Mouse (Mus musculus): Measurements from ENCODE around the gene Gm28308. TPM values are rescaled to one million over a fixed set of nuclear protein-coding genes. Genes with fewer than 3 reads are reported as not detected.

Gm28308 gene
- polyA plus RNA-seq, 1 experiment from 2014 or later: not detected

- peak overlapping the region; percentile 97 for H3K27ac ChIP-seq
- whole genome bisulfite sequencing: under 1% methylated on average over 22 of the region's 22 CpGs
- no peaks in the 10 kb centered on the region for H3K9me3 ChIP-seq
- H3K9ac ChIP-seq: peak overlapping the region; percentile 95
- peaks cover 70% of the 10 kb centered on the region for H3K4me1 ChIP-seq
- no peaks in the 10 kb centered on the region for H3K36me3 ChIP-seq
- ATAC-seq (ENCODE audit: low FRiP score, low read depth): no peak
- H3K4me3 ChIP-seq: peak overlapping the region; percentile 78
- peak overlapping the region; percentile 90 for H3K4me2 ChIP-seq (replicated peaks)
- peaks cover 31% of the 10 kb centered on the region for H3K27me3 ChIP-seq
Measured at GRCm38 (mm10) chr6:52212556-52213118, 502 bp downstream of the Gm28308 start.

DNA sequence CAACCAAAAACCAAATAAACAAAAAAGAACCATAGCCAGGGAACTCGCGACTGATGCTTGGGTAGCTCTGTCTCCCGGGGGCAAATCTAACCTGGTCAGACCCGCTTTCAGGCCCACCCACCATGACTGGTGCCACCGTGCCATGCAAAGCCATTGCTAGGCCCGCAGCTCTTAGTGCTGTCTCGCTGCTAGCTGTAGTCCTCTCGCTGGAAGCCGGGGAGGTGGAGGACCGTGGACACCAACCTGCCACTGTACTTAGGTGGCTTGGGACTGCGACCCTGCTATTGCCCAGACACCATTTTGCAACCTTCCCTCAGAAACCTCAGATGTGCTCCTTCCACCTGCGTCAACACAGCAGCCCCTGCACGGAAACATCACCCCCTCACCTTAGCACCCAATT, 1.2 kb downstream of the Gm28308 start:
- ATAC-seq (ENCODE audit: low FRiP score, low read depth): no peak
- no peaks in the 10 kb centered on the region for H3K9me3 ChIP-seq
- peak overlapping the region; percentile 78 for H3K4me3 ChIP-seq
- H3K36me3 ChIP-seq: no peaks in the 10 kb centered on the region
- peaks cover 74% of the 10 kb centered on the region for H3K4me1 ChIP-seq
- H3K27me3 ChIP-seq: peaks cover 37% of the 10 kb centered on the region
- under 1% methylated on average over 13 of the region's 13 CpGs for WGBS
- H3K9ac ChIP-seq: peak overlapping the region; percentile 95
- peak overlapping the region; percentile 97 for H3K27ac ChIP-seq
- H3K4me2 ChIP-seq (replicated peaks): peak overlapping the region; percentile 90

DNA sequence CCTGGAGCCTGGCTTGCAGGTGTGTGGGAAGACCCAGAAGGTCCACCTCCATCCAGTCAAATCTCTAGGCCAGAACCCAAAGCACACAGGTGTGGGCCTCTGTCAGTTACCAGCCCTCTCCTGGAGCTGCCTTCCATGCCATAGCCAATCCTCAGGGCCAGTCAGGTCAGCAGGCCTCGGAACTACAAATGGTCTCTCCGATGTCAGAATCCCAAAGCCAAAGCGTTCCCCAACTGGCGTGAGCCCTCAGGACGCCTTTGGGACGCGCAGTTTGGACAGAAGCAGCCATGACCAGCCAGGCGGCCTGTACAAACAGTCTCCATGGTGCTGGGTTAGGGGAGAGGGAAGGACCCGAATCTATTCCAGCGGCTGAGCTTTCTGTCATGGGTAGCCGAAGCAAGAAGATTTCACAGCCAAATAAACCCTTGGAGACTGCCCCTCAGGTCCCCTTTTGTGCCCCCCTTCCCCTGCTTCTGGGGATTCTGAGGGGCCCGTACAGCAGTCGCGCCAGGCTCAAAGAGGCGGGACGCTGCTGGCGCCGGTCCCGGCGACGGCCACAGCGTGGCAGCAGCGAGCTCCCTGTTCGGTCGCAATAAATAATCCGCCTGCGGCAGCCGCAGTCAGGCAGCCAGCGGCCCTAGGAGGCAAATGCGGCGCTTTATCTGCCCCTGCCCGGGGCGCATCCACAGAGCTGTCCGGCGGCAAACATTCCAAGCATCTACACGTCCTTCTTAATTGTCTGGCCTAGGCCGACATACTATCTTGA, 1.8 kb downstream of the Gm28308 start:
- Histone ChIP-seq H3K4me2 (replicated peaks) (peak overlapping the region; percentile 90), H3K9me3 (no peaks in the 10 kb centered on the region), H3K9ac (peak overlapping the region; percentile 95), H3K4me3 (peak overlapping the region; percentile 78), H3K4me1 (peaks cover 79% of the 10 kb centered on the region), H3K27me3 (peaks cover 39% of the 10 kb centered on the region), H3K27ac (peak overlapping the region; percentile 97), H3K36me3 (0 out of 2 replicates have a peak, but pooled peaks cover under 1% of the 10 kb centered on the region)
- peak; percentile 56 for ATAC-seq (ENCODE audit: low FRiP score, low read depth)
- 1% methylated on average over 37 of the region's 37 CpGs for WGBS

GRCm38 (mm10) chr6:52209685-52210046, 3.5 kb downstream of the Gm28308 start:
- WGBS: 16% methylated on average over 12 of the region's 12 CpGs
- Histone ChIP-seq H3K4me1 (peaks cover 80% of the 10 kb centered on the region), H3K9ac (peak overlapping the region; percentile 63)

GRCm38 (mm10) chr6:52208868-52209684, 4.1 kb downstream of the Gm28308 start:
- Histone ChIP-seq H3K4me3 (peak overlapping the region; percentile 78), H3K9ac (peak overlapping the region; percentile 63), H3K4me1 (peaks cover 81% of the 10 kb centered on the region), H3K27me3 (peaks cover 35% of the 10 kb centered on the region), H3K27ac (peak overlapping the region; percentile 6; the same call in 1 of the 2 replicates), H3K36me3 (peaks cover 15% of the 10 kb centered on the region), H3K9me3 (no peaks in the 10 kb centered on the region), H3K4me2 (replicated peaks) (peak overlapping the region; percentile 90)
- 7% methylated on average over 18 of the region's 18 CpGs for WGBS
- no peak for ATAC-seq (ENCODE audit: low FRiP score, low read depth)

More at GRCm38 (mm10) chr6:52209685-52210046, 3.5 kb downstream of the Gm28308 start:
- H3K4me3 ChIP-seq: peak overlapping the region; percentile 78
- H3K27ac ChIP-seq: peak overlapping the region; percentile 6; the same call in 1 of the 2 replicates
- ATAC-seq (ENCODE audit: low FRiP score, low read depth): no peak
- H3K9me3 ChIP-seq: no peaks in the 10 kb centered on the region
- peaks cover 41% of the 10 kb centered on the region for H3K27me3 ChIP-seq
- H3K36me3 ChIP-seq: peaks cover 13% of the 10 kb centered on the region
- H3K4me2 ChIP-seq (replicated peaks): peak overlapping the region; percentile 90

DNA sequence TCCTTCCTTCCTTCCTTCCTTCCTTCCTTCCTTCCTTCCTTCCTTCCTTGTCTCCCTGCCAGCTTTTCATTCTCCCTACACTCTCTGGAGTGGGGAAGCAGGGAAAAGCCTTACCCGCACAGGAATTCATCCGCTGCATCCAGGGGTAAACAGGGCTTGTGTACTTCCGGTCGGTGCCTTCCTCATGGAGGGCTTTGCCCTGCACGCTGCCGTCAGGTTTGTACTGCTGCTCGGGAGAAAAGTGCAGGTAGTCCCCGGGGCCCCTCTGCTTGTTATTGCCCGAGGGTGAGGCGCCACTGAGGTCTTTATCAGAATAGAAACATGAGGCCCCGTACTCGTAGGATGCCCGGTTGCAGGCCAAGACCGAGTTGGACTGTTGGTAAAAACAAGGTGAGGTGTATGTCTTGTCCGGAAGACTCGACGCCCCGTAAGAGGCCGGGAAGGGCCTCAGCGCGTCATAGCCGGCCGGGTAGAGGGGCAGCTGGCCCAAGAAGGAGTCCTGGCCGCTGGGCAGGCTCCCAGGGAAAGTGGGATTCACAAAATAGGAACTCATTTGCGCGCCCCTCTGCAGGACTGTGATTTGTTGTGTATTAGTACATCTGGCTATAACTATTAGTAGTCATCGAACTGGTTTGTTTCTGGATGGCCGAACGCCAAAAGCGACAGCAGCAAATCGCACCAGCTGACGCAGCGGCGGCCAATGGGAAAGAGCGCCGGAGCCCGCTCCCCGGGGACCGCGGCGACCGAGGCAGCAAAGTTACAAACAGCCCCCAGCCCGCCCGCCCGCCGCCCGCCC, 4.9 kb downstream of the Gm28308 start, which contains the start of gene Hoxa6:
TSS of gene Hoxa6 (minus strand) at position 651 of the 796 bp plus-strand sequence.
- peaks cover 39% of the 10 kb centered on the region for H3K27me3 ChIP-seq
- H3K27ac ChIP-seq: peak within 1 kb of the TSS; percentile 22; the same call in 1 of the 2 replicates
- H3K4me2 ChIP-seq (replicated peaks): peak within 1 kb of the TSS; percentile 90
- H3K4me1 ChIP-seq: peaks cover 83% of the 10 kb centered on the region
- peak within 1 kb of the TSS; percentile 63 for H3K9ac ChIP-seq
- 3% methylated on average over 47 of the region's 47 CpGs for WGBS
- no peaks in the 10 kb centered on the region for H3K9me3 ChIP-seq
- peaks cover 23% of the 10 kb centered on the region for H3K36me3 ChIP-seq
- no peak for ATAC-seq (ENCODE audit: low FRiP score, low read depth)
- peak within 1 kb of the TSS; percentile 78 for H3K4me3 ChIP-seq

DNA sequence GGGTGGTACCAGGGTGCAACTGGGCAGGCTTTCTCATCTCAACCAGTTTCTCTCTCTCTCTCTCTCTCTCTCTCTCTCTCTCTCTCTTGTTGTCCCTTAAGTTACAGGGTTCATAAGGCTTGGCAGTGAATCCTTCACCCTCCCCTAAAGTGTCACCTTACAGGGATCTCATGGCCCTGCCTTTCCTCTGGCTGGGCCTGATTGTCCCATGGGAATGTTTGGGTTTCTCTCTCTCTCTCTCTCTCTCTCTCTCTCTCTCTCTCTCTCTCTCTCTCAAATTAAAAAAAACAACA, 5.5 kb downstream of the Gm28308 start:
- peaks cover 24% of the 10 kb centered on the region for H3K36me3 ChIP-seq
- no peak overlapping the region; the same call in 1 of the 2 replicates for H3K9ac ChIP-seq
- no peak overlapping the region for H3K27ac ChIP-seq
- H3K4me3 ChIP-seq: 0 out of 2 replicates have a peak overlapping the region, but pooled peaks have one; percentile 9
- peaks cover 42% of the 10 kb centered on the region for H3K27me3 ChIP-seq
- no peak for ATAC-seq (ENCODE audit: low FRiP score, low read depth)
- no peaks in the 10 kb centered on the region for H3K9me3 ChIP-seq
- peak overlapping the region; percentile 90 for H3K4me2 ChIP-seq (replicated peaks)
- H3K4me1 ChIP-seq: peaks cover 89% of the 10 kb centered on the region

- Histone ChIP-seq H3K4me3 (peak overlapping the region; percentile 9; the same call in 1 of the 2 replicates), H3K27me3 (peaks cover 45% of the 10 kb centered on the region), H3K9me3 (no peaks in the 10 kb centered on the region), H3K4me2 (replicated peaks) (peak overlapping the region; percentile 90), H3K4me1 (peaks cover 86% of the 10 kb centered on the region), H3K27ac (no peak overlapping the region), H3K9ac (no peak overlapping the region; the same call in 1 of the 2 replicates), H3K36me3 (peaks cover 24% of the 10 kb centered on the region)
- 29% methylated on average over 4 of the region's 4 CpGs for WGBS
- no peak for ATAC-seq (ENCODE audit: low FRiP score, low read depth)
Measured at GRCm38 (mm10) chr6:52206882-52207683, 6.1 kb downstream of the Gm28308 start.

DNA sequence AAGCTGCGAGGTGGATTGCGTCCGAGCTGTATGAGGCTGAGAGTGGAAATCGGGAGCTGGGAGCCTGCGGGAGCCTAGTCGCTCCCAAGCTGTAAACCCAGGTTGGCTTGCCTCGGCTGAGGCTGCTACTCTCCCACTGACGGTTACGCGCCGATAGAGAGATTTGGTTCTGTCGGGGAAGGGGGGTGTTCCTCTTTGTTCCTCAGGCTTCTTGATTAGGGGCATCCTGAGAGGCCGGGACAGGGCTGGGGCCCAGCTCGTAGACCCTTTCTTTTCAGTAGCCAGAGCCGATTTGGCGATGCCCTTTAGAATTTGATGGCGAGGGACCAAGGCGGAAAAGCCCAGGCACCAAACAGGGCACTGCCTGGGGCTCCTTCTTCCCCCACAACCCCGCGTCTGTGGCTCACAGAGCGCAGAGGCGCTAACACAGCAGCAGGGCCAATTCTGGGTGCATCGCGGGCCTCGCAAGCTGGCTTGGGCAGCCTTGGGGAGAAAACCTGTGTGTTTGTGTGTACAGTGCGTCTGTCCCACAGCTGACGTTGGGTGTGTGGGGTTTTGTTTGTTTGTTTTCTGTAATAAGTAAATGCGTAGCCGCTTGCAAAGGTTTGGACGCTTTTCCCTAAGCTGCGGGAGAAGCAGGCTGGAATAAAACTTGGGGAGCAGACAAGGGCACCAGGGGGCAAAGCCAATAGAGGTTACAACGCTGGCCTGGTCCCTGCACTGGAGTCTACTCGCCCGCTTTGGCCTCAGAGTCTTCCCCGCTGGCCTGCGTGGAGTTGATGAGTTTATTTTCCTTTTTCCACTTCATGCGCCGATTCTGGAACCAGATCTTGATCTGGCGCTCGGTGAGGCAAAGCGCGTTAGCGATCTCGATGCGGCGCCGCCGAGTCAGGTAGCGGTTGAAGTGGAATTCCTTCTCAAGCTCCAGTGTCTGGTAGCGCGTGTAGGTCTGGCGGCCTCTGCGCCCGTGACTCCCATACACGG, 7.2 kb downstream of the Gm28308 start:
- H3K36me3 ChIP-seq: peaks cover 24% of the 10 kb centered on the region
- peak overlapping the region; percentile 49 for H3K4me3 ChIP-seq
- H3K9ac ChIP-seq: peak overlapping the region; percentile 64
- 14% methylated on average over 55 of the region's 55 CpGs for WGBS
- H3K4me2 ChIP-seq (replicated peaks): peak overlapping the region; percentile 90
- peaks cover 84% of the 10 kb centered on the region for H3K4me1 ChIP-seq
- no peak for ATAC-seq (ENCODE audit: low FRiP score, low read depth)
- no peaks in the 10 kb centered on the region for H3K9me3 ChIP-seq
- H3K27ac ChIP-seq: no peak overlapping the region
- peaks cover 46% of the 10 kb centered on the region for H3K27me3 ChIP-seq

- H3K27ac ChIP-seq: no peak overlapping the region
- H3K4me3 ChIP-seq: peak overlapping the region; percentile 49
- peak overlapping the region; percentile 90 for H3K4me2 ChIP-seq (replicated peaks)
- H3K9me3 ChIP-seq: no peaks in the 10 kb centered on the region
- 13% methylated on average over 14 of the region's 14 CpGs for WGBS
- peaks cover 52% of the 10 kb centered on the region for H3K27me3 ChIP-seq
- H3K36me3 ChIP-seq: peaks cover 27% of the 10 kb centered on the region
- ATAC-seq (ENCODE audit: low FRiP score, low read depth): no peak
- peaks cover 87% of the 10 kb centered on the region for H3K4me1 ChIP-seq
- peak overlapping the region; percentile 64 for H3K9ac ChIP-seq
Measured at GRCm38 (mm10) chr6:52205221-52205620, 7.9 kb downstream of the Gm28308 start.

All from limb, embryonic 13.5 days (tissue).